Mouse (Mus musculus): ENCODE results near the gene Gm9837. TPM values are rescaled to one million over a fixed set of nuclear protein-coding genes. Genes with fewer than 3 reads are reported as not detected.

The Gm9837 gene
- total RNA-seq, 2 experiments from 2014 or later = not detected

DNA sequence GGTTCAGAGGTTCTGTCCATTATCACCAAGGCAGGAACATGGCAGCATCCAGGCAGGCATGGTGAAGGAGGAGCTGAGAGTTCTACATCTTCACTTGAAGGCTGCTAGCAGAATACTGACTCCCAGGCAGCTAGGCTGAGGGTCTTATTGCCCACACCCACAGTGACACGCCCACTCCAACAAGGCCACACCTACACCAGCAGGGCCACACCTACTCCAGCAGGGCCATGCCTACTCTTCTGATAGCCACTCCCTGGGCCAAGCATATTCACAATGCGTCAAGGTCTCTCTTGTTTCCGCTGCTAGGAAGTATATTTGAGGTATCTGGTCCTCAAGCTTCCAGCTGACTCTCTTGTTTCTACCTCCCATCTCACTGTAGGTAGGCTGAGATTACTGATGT is 11.3 kb downstream of the Gm9837 start:
- no peak for ATAC-seq (replicated peaks; ENCODE audit: low FRiP score, poor library complexity, severe bottlenecking)

DNA sequence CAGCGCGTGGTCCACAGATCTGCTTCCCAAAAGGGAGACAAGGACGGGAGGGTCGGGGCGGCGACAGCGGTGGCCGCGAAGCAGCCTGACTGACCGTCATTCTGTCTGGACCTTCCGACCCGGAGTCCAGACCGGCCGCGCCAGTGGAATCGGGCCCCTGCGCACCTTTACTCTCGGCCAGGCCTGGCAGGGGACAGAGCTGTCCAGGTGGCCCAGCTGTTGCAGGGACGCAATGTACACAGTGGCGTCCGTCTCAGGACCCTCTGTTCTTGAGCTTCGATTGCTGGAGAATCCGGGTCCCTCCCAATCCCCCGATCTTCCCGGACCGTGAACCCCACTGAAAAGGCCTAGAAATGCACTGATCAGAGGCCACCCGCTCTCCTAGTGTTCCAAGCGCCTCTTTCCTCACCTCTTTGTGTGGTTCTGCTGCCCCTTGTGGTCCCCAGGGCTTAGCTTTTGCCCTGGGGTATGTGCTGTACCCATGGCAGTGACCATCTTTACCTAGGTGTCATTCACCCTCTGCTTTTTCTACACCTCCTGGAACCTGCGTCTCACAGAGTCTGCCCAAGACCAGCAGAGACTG is 12.8 kb downstream of the Gm9837 start:
- no peak for ATAC-seq (replicated peaks; ENCODE audit: low FRiP score, poor library complexity, severe bottlenecking)

DNA sequence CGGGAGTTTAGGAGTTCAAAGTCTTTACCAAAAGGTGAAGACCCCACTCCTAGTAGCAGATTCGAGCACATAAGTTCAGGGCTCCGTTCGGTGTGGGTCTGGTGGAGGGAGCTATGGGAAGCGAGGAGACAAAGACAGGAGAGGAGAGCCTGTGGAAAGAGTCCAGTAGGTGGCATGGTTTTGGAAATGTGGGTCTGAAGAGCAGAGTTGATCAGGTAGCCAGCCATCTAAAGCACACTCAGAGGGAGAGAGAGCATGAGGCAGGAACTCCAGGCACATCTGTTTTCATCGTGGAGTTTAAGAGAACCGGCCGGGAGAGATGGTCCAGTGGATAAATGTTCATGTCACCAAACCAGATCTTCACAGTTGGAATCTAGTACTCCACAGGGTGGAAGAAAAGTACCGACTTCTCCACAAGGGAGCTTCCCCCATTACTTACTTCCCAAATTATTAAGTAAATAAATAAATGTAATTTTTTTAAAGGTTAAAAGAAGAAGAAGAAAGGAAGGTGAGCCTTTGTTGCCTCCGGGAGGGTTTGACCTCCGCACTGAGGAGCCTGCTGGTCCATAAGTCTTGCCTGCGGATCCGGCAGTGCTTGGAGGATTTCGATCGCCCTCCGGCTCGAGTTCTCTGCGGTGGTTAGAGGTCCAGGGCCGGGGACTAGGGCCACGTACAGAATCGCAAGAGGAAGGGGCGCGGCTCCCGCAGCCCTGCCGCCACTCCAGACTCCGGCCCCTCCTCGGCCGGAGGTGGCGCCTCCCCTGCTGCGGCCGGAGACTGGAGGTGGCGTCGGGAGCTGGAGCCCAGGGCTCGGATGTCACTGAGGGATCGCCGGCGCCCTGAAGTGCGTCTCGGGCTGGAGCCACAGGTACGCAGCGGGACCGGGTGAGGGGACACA is 13.6 kb downstream of the Gm9837 start, which contains the start of the genes Gm10447 and Shroom1:
Gene Gm10447, minus strand, starts transcription at position 637 of the 898 bp plus-strand sequence.
Gene Shroom1, plus strand, starts transcription at position 732 of the 898 bp plus-strand sequence.
- no peak for ATAC-seq (replicated peaks; ENCODE audit: low FRiP score, poor library complexity, severe bottlenecking)

DNA sequence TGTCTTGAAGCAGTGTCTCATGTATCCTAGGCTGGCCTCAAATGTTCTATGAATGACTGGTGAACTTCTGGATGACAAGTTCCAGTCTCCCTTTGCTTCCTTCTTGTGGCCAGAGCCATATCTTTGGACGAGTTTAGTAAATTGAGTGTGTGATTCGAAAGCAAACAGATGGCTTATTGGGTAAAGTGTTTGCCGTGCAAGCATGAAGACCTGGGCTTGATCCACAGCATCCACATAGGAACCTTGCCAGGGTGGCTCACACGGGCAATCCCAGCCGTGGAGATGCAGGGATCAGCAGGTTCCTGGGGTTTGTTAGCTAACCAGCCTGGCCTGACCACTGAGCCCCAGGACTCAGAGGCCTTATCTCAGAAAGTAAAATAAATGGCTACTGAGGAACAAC is 17.2 kb downstream of the Gm9837 start:
- no peak for ATAC-seq (replicated peaks; ENCODE audit: low FRiP score, poor library complexity, severe bottlenecking)

DNA sequence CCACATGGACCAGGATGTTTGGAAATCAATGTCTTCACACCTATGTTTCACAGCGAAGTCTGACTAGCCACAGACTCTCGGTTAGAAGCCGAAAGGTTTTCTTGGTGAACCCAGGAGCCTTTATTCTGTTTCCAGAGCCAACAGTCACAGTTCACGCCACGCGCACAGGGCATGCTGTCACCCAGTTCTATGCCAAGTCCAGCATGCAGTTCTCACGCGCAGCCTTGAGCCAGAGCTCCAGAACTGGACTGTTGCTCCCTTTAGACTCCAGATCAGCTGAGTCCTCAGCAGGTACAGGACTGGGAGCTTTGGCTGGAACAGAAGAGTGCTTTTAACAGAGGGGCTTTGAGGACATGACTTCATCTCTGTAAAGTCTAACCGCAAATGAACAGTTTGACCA is 17.9 kb downstream of the Gm9837 start:
- ATAC-seq (replicated peaks; ENCODE audit: low FRiP score, poor library complexity, severe bottlenecking) = no peak

DNA sequence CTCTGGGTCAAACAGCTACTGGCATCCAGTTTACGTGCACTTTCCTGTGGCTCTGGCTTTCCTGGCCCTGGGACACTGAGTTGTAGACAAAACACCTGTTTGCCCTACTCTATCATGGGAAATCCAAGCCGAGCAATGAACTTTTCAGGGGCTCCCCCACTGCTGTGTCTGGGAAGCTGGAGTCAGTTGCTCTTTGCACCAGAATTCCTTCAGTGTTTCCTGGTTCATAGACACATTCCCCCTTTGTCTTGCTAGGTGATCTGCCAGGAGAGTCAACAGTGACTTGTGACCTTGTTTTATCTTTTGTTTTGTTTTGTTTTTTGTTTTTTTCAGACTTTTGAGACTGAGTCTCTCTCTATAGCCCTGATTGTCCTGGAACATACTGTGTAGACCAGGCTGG is 18.9 kb downstream of the Gm9837 start:
- ATAC-seq (replicated peaks; ENCODE audit: low FRiP score, poor library complexity, severe bottlenecking) = no peak

DNA sequence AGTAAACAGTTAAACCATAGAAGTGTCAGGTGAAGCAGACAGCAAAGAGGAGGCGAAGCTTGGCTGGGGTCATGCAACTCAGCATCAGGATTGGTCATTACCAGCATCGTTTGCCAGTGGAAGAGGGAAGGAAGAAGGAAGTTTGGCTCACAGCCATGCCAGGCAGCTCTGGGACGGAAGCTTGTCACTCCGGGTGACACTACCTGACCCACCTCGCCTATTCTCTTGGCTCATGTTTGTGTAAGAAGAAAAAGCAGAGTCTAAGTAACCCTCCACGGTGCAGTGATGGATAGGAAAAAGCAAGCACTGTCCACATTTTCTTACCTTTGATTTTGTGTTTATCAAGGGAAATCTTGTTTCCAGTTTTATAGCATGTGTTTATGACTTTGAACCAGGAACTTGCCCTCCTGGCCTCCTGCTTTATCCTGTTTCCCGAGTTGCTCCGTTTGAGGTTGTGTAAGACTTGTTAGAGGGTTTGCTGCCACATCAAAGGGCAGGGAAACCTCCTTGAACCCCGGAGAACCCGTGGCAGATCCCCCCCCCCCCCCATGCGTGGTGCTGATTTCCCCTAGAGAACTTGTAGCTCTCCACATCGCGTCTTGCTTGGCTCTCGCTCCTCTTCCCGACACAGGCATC is 20.1 kb downstream of the Gm9837 start:
- ATAC-seq (replicated peaks; ENCODE audit: low FRiP score, poor library complexity, severe bottlenecking) = no peak

DNA sequence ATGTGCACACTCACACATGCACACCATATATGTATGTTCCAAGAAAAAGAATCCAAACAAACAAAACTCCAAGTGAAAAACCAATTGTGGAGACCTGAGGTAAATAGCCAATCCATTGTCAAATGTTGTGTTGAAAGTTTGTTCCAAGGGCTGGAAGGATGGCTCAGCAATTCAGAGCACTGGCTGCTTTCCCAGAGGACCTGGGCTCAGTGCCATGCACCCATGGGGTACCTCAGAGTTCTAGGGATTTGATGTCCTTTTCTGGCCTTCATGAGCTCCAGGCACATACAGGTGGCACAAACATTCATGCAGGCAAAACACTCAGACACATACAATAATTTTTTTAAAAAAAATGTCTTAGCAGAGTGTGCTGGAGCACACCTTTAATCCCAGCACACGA is 21.8 kb downstream of the Gm9837 start:
- ATAC-seq (replicated peaks; ENCODE audit: low FRiP score, poor library complexity, severe bottlenecking) = no peak

DNA sequence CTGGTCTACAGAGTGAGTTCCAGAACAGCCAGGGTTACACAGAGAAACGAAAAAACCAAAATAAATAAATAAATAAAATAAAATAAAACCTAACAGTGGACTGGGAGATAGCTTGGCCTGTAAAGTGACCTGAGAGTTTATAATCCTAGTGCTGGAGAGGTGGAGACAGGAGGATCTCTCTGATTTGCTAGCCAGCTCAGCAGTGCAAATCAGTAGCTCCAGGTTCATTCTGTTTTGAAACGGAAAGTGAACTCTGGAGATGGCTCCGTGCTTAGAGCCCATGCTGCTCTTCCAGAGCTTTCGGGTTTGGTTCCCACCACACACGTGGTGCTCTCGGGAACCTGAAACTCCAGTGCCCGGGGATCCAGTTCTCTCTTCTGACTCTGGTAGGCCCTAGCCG is 22.3 kb downstream of the Gm9837 start:
- ATAC-seq (replicated peaks; ENCODE audit: low FRiP score, poor library complexity, severe bottlenecking) = no peak

DNA sequence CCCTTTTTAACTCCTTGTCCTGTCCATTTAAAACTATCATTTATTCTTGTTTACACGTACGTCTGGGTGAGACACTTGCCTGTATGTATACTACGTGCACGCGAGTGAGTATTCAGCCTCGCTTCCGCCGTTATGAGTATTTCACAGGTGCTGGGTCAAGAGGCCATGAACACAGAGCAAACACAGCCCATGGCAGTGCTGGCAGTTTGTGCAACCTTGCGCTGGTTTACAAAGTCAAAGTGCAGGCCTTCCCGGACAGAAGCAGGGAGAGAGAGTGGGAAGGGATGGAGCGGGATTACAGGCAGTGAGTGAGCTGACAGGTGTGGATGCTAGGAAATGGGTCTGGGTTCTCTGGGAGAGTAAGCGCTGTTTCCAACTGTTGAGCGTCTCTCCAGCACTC is 24.1 kb downstream of the Gm9837 start:
- no peak for ATAC-seq (replicated peaks; ENCODE audit: low FRiP score, poor library complexity, severe bottlenecking)

DNA sequence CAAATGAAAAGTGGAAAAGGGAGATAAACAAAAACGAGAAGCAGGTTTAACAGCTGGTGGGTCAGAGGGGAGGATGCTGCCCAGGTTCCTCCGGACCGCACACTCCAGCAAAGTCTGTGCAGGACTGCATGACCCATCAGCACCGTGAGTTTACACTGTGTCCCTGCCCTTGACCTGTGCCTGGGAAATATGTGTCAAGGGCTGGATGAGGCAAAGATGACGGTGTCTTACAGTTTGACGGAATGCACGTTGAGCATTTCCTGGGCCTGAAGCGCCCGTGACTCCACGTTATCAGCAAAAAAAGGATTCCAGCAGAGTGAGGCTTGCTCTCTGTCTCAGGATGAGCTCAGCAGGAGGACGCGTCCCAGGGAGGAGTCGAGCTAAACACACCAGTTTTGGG is 24.7 kb downstream of the Gm9837 start:
- no peak for ATAC-seq (replicated peaks; ENCODE audit: low FRiP score, poor library complexity, severe bottlenecking)

DNA sequence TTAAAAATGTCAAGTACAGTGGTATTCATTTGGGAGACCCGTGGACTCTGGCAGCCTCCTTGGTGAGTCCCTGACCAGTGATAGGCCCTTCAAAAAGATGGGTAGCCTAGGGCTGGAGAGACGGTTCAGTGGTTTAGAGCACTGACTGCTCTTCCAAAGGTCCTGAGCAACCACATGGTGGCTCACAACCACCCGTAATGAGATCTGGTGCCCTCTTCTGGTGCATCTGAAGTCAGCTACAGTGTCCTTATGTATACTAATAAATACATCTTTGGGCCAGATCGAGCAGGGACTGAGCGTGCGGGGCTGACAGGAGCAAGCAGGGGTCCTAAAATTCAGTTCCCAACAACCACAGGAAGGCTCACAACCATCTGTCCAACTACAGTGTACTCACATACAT is 26.4 kb downstream of the Gm9837 start:
- no peak for ATAC-seq (replicated peaks; ENCODE audit: low FRiP score, poor library complexity, severe bottlenecking)

DNA sequence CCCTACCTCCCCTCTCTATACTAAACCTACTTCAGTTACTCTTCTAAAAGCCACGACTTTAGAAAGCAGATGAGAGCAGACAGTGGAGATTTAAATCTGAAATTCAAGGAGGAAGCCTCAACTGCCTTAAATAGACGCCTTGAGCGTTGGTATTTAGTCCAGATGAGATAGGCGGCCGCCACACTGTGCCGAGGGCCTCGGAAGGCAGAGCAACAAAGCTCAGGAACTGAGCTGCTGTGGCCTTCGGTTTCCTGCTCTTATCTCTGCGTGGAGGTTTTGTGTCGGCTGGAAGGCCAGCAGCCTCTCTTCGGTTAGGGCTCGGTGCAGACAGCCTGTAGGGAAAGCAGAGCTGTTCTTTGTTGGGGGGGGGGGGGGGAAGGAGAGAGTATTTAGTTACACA is 28.4 kb downstream of the Gm9837 start:
- no peak for ATAC-seq (replicated peaks; ENCODE audit: low FRiP score, poor library complexity, severe bottlenecking)

DNA sequence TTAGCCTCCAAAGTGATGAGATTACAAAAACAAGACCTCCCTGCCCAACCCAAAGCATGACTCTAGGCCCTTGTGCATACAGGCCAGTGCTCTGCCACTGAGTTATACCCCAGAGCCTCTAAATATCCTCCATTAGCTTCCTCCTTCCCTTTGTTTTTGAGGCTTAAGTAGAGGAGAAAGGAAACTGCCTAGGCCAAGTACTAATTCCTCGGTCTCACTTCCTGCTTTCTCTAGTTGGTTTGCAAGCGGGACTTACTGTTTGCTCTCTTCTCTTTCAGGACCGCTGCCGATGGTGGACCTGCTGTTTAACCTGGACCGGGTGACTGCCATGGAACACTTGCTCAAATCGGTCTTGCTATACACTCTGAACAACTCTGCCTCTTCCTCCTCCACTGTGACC is 33.9 kb downstream of the Gm9837 start:
- ATAC-seq (replicated peaks; ENCODE audit: low FRiP score, poor library complexity, severe bottlenecking) = no peak

DNA sequence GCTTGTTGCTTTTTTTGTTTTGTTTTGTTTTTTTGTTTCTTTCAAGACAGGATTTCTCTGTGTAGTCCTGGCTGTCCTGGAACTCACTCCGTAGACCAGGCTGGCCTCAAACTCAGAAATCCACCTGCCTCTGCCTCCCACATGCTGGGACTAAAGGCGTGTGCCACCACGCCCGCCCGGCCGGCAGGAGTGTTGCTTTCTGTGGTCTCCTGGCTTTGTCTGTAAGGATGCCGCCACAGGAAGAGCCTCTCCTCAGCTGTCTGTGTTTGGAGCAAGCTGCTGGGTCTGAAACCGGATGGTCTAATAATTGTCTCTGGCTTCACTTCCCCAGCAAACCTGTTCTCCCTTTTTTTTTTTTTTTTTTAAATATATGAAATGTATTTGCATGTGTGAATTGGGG is 34.8 kb downstream of the Gm9837 start:
- no peak for ATAC-seq (replicated peaks; ENCODE audit: low FRiP score, poor library complexity, severe bottlenecking)

DNA sequence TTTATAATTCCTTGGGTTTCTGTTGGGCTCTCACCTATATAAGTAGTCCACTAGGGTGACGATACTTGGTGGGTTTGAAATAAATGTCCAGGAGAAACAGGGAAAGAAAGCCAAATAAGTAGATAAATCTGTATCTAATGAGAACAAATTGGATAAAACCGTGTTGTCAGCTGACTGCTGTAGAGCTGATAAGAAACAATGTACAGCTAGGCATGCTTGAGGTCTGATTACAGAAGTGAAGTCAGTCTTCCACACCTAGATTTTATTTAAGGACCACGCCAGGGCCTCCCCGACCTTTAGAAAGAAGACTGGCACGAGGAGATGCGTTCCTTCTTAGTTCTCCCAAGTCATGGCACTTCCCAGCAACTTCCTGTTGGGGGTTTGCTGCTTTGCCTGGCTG is 37.2 kb downstream of the Gm9837 start:
- no peak for ATAC-seq (replicated peaks; ENCODE audit: low FRiP score, poor library complexity, severe bottlenecking)

DNA sequence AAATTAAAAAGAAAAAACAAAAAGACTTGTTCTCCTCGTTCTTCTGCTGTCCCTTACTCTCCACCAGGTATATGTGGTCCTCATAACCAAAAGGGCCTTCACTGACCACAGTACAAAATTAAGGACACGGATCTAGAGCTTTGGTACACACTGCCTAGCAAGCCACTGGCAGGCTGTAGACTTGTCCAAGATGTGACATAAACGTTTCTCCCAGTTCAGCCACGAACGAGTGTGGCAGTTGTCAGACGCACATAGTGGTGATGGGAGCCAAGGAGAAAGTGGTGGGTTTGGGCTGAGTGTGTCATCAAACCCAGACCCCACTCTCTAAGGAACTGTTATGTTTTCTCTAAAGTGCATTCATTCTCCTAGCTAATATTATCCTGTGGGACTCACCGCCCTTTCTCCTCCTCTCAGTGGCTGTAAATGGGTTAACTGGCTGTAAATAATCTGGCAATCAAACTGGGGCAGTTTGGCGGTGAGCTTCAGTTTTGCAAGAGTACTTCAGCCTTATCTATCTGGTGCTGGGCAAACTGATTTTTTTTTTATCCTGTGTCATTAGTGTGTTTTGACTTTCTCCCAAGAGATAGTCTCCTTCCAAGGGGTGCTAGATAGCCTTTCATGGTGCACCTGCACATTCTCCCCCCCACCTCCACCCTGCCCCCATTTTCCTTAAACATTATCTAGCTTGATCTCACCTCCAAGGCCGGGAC is 38.8 kb downstream of the Gm9837 start:
- ATAC-seq (replicated peaks; ENCODE audit: low FRiP score, poor library complexity, severe bottlenecking) = peak; percentile 8; the same call in 1 of the 2 replicates

DNA sequence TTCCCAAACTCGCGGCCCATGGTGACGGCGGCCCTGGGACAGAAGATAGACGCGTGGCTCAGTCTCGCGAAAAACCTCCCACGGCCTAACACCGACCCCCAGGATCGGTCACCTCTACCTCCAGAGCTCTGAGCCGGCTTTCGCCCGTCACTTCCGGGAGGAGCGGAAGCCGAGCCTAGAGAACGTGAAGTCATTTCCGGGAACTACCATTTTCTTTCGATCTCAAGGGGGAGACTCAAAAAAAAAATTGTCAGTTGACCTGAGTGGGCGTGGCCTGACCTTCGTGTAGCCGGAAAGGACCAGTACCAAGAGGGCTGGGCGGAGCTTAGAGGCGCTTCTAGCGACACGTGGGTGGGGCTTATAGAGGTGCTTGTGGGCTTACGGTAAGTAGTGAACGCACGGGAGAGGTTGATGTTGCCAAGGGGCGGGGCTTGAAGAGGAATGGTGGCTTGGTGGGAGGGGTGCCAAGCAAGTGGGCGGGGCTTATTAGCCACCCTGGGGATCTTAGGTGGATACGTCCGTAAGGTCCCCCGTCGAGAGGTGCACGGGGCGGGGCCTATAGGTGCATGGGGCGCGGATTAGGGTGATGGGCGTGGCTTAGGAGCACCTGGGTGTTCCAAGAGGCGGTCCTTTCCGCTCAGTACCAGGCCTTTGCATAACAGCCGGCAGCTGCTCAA is 39.5 kb downstream of the Gm9837 start, which contains the start of the genes Uqcrq and Gdf9:
Gene Uqcrq, minus strand, starts transcription at position 162 of the 677 bp plus-strand sequence.
Gene Gdf9, plus strand, starts transcription at position 354 of the 677 bp plus-strand sequence.
- ATAC-seq (replicated peaks; ENCODE audit: low FRiP score, poor library complexity, severe bottlenecking) = peak; percentile 90

DNA sequence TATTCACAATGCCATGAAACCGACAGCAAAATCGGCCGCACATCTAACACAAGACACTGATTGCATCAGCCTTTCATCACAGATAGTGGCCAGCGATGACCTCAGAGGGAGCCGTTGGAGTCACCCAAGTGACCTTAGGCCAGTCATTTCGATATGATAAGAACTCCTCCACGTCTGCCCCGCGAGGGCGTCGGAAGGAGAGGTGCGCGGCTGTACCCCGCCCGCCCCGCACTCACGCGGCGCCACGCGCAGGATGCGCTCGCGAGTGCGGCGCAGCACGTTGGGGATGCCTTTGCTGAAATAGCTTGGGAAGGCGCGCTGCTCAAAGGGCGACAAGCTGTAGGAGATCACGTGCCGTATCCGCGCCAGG is 40.0 kb downstream of the Gm9837 start:
- peak; percentile 48 for ATAC-seq (replicated peaks; ENCODE audit: low FRiP score, poor library complexity, severe bottlenecking)

DNA sequence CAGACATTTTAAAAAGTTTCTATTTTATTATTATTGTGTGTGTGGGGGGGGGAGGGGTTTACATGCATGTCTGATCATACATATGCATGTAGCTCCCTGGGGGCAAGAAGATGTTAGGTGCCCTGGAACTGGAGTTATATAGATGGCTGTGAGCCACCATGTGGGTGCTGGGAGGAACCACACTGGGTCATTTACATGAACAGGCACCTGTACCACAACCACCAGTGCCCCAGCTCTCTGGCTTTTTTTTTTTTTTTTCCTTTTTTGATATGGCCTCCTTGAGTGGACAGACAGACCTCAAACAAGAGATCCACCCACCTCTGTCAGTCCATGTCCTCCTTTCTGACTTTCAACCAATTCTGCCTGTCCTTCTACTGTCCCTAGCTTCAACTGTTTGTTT is 41.1 kb downstream of the Gm9837 start:
- no peak for ATAC-seq (replicated peaks; ENCODE audit: low FRiP score, poor library complexity, severe bottlenecking)
